Mouse (Mus musculus): ENCODE data around the gene Epha8.

- TF ChIP-seq E2F4 (IDR thresholded peaks at IDR 0.05; ENCODE audit: insufficient read depth) = no peak
- TF ChIP-seq USF1 (IDR thresholded peaks at IDR 0.05; ENCODE audit: low read depth) = no peak
Measured at GRCm38 (mm10) chr4:136898084-136898598, 58.5 kb downstream of the Epha8 start.
